Mouse (Mus musculus) ovary, adult 18-20 months (tissue): ENCODE measurements at regions not wholly inside any gene's neighbourhood (a gene's known extent, or its start where the extent isn't known, plus 50 kb on each side); places are given as distances from the start of the nearest gene placed in this dataset.

ENCODE experiments used
- DNase-seq: peaks from one replicate; pipeline ENCODE4 v3.0.0; 2022; ENCODE audit warnings: low spot score, mixed read lengths

DNA sequence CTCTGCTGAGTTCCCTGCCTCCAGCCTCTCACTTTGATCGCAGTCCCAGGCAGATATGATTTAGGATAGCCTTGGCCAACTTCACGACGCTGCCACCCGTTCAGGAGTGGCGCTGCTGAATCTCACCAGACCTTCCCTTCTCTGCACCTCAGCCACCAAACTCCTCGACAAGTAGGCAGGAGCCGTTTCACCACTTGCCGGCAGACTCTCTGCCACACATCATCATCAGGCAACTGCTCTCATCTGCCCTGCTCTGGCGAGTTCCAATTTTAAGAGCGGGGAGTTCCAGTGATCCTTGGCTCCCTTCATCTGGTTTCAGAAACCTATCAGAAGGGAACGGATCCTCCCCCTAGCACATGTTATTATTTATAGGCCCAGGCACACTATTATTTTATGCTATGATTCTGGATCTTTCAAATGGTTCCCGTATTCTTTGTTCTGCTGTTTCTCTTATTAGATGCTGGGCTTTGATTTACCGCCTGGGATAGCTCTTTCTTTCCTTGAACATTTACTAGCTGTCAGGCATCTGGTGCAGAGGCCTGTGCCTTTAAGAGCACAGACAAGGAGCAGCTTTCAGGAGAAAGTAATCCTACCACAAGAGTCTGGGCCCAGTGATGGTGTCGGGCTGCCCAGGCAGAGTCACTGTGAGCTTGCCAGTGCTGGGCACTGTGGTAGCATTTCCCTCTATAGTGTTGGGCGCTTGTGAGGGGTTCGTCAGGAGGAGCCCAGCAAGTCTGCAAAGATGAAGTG is 722.3 kb downstream of the Vrk1 start:
- DNase-seq = no peak

DNA sequence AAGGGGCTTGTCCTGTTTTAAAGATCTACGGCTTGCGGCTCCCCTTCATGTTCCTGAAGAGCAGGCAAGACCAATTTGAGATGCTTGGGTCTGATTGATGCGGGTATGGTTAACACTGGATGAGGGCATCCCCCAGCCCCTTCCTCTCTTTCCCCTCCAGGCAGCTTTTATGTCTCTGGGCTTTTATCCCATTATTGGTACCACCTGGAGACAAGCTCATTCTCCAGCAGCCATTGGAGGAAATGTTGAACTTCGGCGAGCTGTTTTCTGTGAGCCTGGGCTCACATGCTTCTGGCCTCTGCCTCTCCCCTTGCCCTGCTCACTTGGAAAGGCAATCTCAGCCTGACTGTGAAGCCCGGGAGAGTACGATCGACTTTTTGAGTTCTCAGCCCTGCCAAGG is 738.7 kb downstream of the Vrk1 start:
- DNase-seq = no peak

DNA sequence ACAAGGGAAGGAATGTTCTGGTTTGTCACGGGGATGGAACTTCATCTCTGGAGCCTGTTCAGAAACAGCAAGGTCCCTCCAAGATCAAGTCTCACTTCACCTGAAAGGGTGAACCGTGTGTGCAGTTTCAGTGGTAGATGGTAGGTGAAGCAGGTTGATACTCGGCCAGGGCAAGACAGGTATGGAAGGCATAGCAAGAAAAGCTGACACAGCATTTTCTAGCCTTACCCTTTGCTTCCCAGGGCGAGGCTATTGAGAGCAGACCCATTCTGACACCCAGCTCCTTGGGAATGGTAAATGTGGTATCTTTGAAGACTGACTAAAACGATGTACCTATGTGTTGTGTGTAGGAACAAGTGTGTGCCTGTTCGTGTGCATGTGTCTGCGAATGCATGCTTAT is 724.9 kb upstream of the 3110018I06Rik start:
- no peak for DNase-seq

- no peak for DNase-seq
Observed at GRCm38 (mm10) chr12:106764516-106764915, 723.9 kb upstream of the 3110018I06Rik start.

DNA sequence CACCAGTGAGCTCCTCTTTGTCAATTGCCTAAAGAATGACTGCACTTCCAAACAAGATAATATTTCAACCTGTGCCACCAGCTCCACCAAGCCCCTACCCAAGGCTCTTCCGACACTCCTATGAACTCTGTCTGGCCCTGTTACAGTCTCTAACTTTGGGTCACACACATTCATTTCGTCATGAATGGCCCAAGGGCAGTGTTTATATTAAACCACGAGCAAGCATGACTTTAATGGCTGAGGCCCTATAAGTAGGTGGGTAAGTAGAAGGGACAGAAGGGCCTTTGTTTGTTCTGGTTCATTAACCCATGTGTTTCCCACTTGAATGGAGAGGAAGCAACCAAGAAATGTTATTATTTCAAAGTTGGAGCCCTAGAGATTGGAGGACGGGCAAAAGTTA is 714.9 kb upstream of the 3110018I06Rik start:
- DNase-seq = no peak

DNA sequence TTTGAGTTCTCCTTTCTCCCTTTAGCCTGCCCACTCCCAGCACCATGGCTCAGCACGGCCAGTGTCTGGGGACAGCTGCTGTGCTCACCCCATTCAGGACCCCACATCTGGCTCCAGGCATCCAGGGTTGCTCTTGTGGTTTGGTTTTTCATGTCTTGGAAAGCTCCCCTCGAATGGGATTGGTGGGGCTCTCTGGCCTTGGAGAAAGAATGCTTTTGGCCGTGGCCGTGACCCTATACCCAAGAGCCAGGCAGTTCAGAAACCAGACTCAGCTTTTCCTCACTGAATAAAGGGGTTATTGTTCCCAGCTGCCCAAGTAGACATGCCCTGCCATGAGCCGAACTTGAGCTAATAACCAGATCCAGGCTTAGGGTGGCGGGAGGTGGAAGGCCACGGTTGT is 691.8 kb upstream of the 3110018I06Rik start:
- no peak for DNase-seq

DNA sequence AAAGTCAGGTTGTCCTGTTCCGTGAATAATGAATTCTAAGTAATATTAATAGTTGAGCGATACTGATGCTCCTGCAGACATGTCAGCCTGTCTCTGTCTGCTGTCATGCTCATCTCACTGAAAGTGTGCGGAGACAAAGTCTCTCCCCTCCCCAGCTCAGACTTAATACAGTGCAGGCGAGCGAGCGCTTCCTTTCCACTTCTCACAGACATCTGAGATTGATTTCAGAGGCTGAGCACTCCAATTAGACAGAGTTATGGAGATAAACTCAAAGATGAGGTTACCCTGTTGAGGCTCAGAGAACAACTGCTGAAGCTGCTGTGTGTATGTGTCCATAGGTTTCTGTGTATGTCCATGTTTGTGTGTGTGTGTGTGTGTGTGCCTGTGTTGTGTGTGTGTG is 668.7 kb upstream of the 3110018I06Rik start:
- DNase-seq = no peak

- DNase-seq = no peak
Observed at GRCm38 (mm10) chr12:106822311-106822710, 666.1 kb upstream of the 3110018I06Rik start.

GRCm38 (mm10) chr12:106828542-106828941 is 659.9 kb upstream of the 3110018I06Rik start:
- DNase-seq = no peak

DNA sequence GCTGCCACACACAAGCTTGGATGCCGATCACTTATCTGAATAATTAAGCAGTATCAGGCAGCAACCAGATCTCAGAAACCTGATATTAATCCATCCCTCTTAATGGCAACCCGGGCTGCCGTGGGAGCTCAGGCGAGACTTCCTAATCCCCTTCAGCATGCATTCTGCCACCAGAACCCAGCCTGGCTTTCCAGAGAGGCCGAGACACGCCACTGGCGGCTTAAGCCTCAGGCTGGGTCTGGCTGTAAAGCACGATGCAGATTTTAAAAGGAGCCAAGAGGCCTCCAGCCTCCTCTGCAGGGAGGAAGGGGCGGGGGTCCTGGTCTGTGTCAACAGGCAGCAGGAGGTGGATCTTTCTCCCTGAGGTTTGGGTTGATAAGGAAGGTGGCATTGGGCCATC is 659.1 kb upstream of the 3110018I06Rik start:
- DNase-seq = no peak

GRCm38 (mm10) chr12:106835241-106835640 is 653.2 kb upstream of the 3110018I06Rik start:
- no peak for DNase-seq

GRCm38 (mm10) chr12:106839618-106840017 is 648.8 kb upstream of the 3110018I06Rik start:
- DNase-seq = no peak

- no peak for DNase-seq
Observed at GRCm38 (mm10) chr12:106840150-106840651, 648.2 kb upstream of the 3110018I06Rik start.

DNA sequence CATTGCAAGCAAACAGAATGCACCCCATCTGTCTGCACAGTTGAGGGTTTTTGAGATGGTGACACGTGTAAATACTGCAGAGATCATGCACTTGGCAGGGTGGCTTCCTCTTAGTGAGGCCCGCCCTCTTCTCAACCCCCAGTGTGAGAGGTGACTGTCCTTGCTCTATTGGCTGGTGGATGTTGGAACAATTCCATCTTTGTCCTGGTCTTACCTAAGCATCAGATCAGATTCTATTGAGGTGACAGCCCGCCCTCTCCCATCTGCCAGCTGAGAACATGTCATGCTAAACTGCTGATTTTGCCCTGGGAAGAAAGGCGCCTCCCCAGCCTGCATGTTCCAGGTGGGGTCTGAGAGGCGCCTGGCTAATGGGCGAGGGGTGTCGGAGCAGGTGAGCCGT is 646.4 kb upstream of the 3110018I06Rik start:
- no peak for DNase-seq

- no peak for DNase-seq
Observed at GRCm38 (mm10) chr12:106842396-106842795, 646.0 kb upstream of the 3110018I06Rik start.

- DNase-seq = no peak
Observed at GRCm38 (mm10) chr12:106851666-106852065, 636.8 kb upstream of the 3110018I06Rik start.

- no peak for DNase-seq
Observed at GRCm38 (mm10) chr12:106852736-106853135, 635.7 kb upstream of the 3110018I06Rik start.

DNA sequence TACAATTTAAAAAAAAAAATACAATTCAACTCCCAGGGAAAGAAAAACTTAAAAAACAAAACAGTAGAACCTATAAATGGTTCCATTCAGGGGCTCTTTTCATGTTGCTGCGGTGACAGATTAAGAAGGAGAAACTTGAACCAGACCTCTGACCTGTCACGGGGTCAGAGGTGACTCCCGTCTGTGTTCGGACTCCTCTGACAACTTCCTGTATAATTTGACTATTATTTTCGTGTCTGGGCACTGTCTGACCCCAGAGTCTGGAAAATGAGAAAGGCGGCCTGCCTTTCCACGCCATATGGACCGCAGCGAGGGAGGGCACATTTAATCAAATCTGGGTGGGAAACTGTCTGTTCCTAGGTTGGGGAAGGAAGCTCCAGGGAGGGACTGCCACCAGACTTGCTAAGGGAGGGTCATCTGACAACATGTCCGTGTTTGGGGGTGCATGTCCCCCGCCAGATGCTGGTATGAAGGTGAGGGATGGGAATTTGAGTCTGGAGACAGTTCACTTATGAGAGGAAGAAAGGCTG is 634.7 kb upstream of the 3110018I06Rik start:
- DNase-seq = no peak

GRCm38 (mm10) chr12:106855520-106855919 is 632.9 kb upstream of the 3110018I06Rik start:
- DNase-seq = no peak

GRCm38 (mm10) chr12:106861638-106862037 is 626.8 kb upstream of the 3110018I06Rik start:
- DNase-seq = no peak

GRCm38 (mm10) chr12:106864076-106864475 is 624.4 kb upstream of the 3110018I06Rik start:
- DNase-seq = no peak

DNA sequence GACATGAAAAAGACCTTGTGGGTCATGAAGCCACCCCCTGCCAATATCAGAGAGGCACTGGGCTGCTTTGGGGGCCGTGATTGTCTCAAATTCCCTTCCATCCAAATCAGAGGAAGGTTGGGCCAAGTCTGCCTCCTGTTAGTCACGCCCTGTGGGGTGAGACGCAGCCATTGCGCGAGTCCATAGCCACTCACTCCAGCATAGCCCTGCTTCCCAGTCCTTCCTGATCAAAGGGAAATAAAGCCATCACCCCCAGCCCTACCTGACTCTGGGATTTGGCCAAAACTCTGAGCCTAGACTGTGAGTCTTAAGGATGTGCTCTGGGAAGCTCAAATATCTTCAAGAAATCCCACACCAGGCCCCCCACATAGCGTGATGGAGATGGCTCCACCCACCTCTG is 620.4 kb upstream of the 3110018I06Rik start:
- no peak for DNase-seq

DNA sequence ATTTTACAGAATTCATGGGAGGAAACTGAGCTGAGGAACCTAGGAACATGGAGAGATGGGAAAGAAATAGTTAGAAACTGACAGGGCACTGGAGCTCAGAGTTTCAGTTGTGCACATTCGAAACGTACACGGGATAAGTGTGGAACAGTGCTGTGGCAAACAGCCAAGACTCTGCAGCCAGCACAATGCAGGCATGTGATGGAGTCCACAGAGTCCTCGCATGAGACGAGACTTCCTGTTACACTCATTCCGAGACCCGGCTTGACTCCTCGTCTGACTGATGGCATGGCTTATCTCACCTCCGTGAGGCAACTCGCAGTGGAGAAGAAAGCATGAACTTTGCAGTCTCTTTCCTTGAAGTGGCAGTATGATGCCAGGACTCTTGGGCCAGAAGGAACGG is 617.0 kb upstream of the 3110018I06Rik start:
- no peak for DNase-seq
